Mouse (Mus musculus) lung, adult 2 months (tissue): Measurements from ENCODE around the gene Msl2.

Source experiments
- CTCF ChIP-seq: fragments of 200-500 bp; IDR thresholded peaks from 2 replicates; pipeline ENCODE4 v1.5.1; 2011; ENCODE audit warnings: mild to moderate bottlenecking, low read length, control low read depth; ENCODE audit not compliant: insufficient read depth
- POLR2A ChIP-seq: fragments of 200-500 bp; IDR thresholded peaks from 2 replicates; pipeline ENCODE4 v1.6.1; 2011; ENCODE audit warnings: low read depth, mild to moderate bottlenecking, control low read depth, low read length, borderline replicate concordance; ENCODE audit errors: extremely low read depth

- TF ChIP-seq POLR2A (no peak), CTCF (no peak)
Measured at GRCm38 (mm10) chr9:101110013-101110412, 36.1 kb downstream of the Msl2 start.
